Mouse (Mus musculus): ENCODE results near the gene Cul7. TPM values are rescaled to one million over a fixed set of nuclear protein-coding genes. Genes with fewer than 3 reads are reported as not detected.

Gene Cul7
- total RNA-seq, 2 experiments from 2014 or later = 2.9 to 5.6 TPM

GRCm38 (mm10) chr17:46701489-46701888 lies 51.4 kb downstream of the Cul7 start:
- H3K27ac ChIP-seq = no peak overlapping the region

DNA sequence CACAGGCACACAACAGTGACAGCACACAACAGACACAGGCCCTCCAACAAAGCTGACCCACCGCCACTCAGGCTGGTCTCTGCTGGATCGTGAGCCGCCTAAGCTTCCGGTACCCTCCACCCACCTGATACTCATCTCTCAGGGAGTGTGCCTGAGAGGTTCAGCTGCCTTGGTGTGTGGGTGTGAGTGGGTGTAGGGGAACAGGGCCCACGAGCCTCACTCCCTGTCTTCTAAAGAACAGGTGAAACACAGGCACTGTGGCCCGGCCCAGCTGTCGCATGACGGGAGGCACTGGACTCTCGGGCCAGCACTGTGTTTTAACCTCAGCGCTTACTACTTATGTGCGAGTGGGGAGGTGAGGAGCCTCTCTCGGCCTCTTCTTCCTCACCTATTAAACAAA lies 52.0 kb downstream of the Cul7 start:
- no peak overlapping the region for H3K27ac ChIP-seq
- no peak overlapping the region for H3K4me3 ChIP-seq
- intact Hi-C loops (cut with DNase I) = loop anchor here (10.0 kb wide), 1 partner anchor 147 kb away; the partner anchor contains the start of gene Srf
- DNase-seq = no peak
- no peak for TF ChIP-seq CTCF (IDR thresholded peaks at IDR 0.05)

More at GRCm38 (mm10) chr17:46701489-46701888, 51.4 kb downstream of the Cul7 start:
- TF ChIP-seq CTCF (IDR thresholded peaks at IDR 0.05) = no peak
- no peak overlapping the region for H3K4me3 ChIP-seq
- DNase-seq = no peak
- intact Hi-C loops (cut with DNase I) = loop anchor here (10.0 kb wide), 1 partner anchor 147 kb away; the partner anchor contains the start of gene Srf

DNA sequence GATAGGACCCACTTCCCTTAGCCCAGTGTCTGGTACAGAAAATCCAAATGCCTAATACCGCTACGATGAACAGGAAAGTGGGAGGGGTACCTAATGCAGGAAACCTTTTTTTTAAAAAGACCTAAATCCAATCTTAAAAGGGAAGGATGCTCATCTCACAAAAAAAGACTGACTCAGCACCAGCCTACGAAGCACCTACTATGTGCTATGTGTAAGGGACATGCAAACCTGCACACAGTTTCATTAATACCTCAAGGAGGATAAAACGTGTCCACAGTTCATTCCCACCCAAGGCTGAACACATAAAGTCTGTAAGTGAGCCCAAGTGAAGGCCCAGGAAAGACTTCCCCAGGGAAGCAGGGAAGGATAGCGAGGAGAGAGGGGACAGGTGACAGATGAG lies 52.4 kb downstream of the Cul7 start:
- no peak for TF ChIP-seq CTCF (IDR thresholded peaks at IDR 0.05)
- H3K4me3 ChIP-seq = no peak overlapping the region
- no peak for DNase-seq
- intact Hi-C loops (cut with DNase I) = loop anchor here (10.0 kb wide), 1 partner anchor 148 kb away; the partner anchor contains the start of gene Srf
- H3K27ac ChIP-seq = no peak overlapping the region

DNA sequence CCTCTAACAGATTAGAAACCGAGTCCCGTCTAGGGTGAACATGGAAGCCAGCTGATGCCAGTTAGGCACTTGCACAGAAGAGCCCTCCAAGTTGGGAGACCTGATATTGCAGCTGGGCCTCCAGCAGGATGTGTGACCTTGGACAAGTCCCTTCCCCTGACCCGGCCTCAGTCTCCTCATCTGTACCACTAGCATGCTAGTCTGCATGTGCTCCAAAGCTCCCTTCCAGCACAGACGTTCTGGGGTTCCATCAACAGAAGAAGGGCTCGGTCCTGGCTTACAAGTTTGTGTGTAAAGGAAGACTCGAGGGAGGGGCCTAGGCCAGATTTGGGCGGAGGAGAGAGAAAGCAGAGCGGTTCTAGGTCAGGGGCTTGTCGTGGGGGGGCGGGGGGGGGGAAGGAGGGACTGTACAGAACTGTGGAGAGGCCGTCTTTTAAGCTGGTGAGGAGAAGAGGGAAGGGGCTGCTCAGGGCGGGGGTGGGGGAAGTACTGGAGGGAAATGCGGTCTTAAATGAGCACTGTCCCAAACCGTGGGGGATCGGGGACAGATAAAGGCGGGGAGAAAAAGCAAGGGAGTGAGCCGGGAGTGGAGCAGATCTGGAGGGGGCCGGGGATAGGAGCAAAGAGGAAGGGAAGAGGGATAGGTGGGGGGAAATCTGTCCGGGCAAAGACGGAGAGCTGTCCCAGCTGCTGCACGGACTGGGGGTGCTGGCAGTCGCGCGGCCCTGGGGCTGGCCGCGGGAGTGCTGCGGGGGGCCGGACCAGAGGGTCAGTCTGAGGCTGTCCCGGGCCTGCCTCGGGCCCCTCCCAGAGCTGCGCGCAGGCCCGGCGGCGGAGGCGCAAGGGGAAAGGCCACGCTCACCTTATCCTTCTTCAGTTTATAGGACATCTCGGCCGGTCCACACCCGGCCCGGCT lies 54.1 kb downstream of the Cul7 start:
- DNase-seq = no peak
- intact Hi-C loops (cut with DNase I) = loop anchor here (10.0 kb wide), 1 partner anchor 149 kb away; the partner anchor contains the start of gene Srf
- no peak for TF ChIP-seq CTCF (IDR thresholded peaks at IDR 0.05)
- peak overlapping the region; percentile 74 for H3K4me3 ChIP-seq
- H3K27ac ChIP-seq = peak overlapping the region; percentile 92

- Histone ChIP-seq H3K4me3 (peak within 1 kb of the TSS; percentile 74), H3K27ac (peak within 1 kb of the TSS; percentile 92)
- intact Hi-C loops (cut with DNase I) = loop anchor here (1.0 to 10.0 kb wide), 2 partner anchors 24 to 150 kb away; partner anchors contain the start of gene Srf
- TF ChIP-seq CTCF (IDR thresholded peaks at IDR 0.05) = no peak
- peak; percentile 96 for DNase-seq
These were observed 55.0 kb downstream of the Cul7 start, which contains the start of gene Ppp2r5d for GRCm38 (mm10) chr17:46704887-46705835. Gene Ppp2r5d (minus strand): TSS chr17:46705111.

DNA sequence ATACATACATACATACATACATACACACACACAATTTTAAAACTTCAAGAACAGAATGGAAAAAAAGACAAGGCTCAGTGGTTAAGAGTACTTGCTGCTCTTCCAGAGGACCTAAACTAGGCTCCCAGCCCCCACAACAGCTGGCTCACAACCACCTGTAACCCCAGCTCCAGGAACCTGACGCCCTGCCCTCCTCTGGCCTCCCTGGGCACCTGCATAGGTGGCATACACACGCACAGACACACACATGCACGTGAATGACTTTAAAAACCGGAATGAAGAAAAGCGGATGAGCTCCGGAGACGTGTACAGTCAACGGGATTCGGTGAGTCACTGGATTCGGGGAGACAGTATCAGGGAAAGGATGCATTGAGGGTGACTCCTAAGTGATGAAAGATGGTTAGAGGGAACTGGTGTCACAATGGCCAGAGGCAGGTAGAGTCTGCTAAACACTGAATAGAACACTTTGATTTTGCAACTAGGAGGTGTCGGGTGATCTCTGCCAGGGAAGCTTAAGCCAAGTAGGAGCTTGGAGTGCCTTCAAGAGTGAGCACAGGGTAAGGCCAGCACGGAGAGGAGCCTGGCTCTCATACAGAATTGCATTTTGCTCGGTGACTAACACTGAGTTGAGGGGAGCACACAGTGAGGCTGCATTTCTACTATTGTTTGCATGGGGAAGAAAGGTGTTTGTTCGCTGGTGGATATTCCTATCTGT lies 56.4 kb downstream of the Cul7 start:
- intact Hi-C loops (cut with DNase I) = loop anchor here (10.0 kb wide), 1 partner anchor 152 kb away; the partner anchor contains the start of gene Srf

GRCm38 (mm10) chr17:46710959-46711597 lies 60.9 kb downstream of the Cul7 start, which contains the start of gene Pex6:
Gene Pex6 (plus strand): TSS chr17:46711463.
- no peak for TF ChIP-seq CTCF (IDR thresholded peaks at IDR 0.05)
- H3K4me3 ChIP-seq = peak within 1 kb of the TSS; percentile 91
- H3K27ac ChIP-seq = peak within 1 kb of the TSS; percentile 93
- peak; percentile 96 for DNase-seq
- intact Hi-C loops (cut with DNase I) = no loop called here

More for the DNA sequence above, 56.4 kb downstream of the Cul7 start:
- H3K27ac ChIP-seq = peak overlapping the region; percentile 38
- H3K4me3 ChIP-seq = no peak overlapping the region
- DNase-seq = peak; percentile 59
- no peak for TF ChIP-seq CTCF (IDR thresholded peaks at IDR 0.05)

GRCm38 (mm10) chr17:46711612-46712271 lies 61.6 kb downstream of the Cul7 start:
- intact Hi-C loops (cut with DNase I) = loop anchor here (2.0 kb wide), 1 partner anchor 67 kb away; no protein-coding TSS in a partner anchor
- Histone ChIP-seq H3K27ac (peak overlapping the region; percentile 93), H3K4me3 (peak overlapping the region; percentile 91)
- no peak for TF ChIP-seq CTCF (IDR thresholded peaks at IDR 0.05)
- peak; percentile 73 for DNase-seq

GRCm38 (mm10) chr17:46712442-46712841 lies 62.3 kb downstream of the Cul7 start:
- peak overlapping the region; percentile 91 for H3K4me3 ChIP-seq
- no peak for DNase-seq
- intact Hi-C loops (cut with DNase I) = loop anchor here (2.0 kb wide), 1 partner anchor 68 kb away; no protein-coding TSS in a partner anchor
- no peak for TF ChIP-seq CTCF (IDR thresholded peaks at IDR 0.05)
- peak overlapping the region; percentile 93 for H3K27ac ChIP-seq

DNA sequence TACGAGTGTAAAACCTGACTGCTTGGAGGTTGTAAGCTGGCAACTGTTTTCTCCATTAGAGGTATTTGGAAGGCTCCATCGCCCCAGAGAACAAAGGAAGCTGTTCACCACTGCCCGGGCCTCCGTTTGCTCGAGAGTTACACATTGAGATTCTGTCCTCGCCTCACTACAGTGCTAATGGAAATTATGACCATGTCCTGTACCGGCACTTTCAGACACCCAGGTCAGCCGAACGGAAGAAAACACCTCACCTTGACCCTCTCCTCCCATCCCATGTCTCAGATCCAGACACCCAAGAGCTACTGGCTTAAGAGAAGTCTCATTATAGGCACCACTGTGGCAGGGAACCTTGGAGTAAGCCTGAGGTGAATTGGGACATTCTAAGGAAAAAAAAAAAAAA lies 63.7 kb downstream of the Cul7 start:
- intact Hi-C loops (cut with DNase I) = loop anchor here (2.0 kb wide), 1 partner anchor 69 kb away; no protein-coding TSS in a partner anchor
- Histone ChIP-seq H3K27ac (no peak overlapping the region), H3K4me3 (no peak overlapping the region)
- no peak for DNase-seq
- no peak for TF ChIP-seq CTCF (IDR thresholded peaks at IDR 0.05)

Other genes with a start within 250 kb of the Cul7 start
- under 1 TPM; 0.33 to 0.66 TPM for gene Crip3, start 221.4 kb upstream of the Cul7 start, total RNA-seq (2021)
- not detected for gene Slc22a7, start 211.9 kb upstream of the Cul7 start, total RNA-seq (2021)
- under 1 TPM; 0.08 to 0.22 TPM for gene Ttbk1, start 162.7 kb upstream of the Cul7 start, total RNA-seq (2021)
- gene Dnph1, start 153.6 kb upstream of the Cul7 start, total RNA-seq (2021) = 1 to 10 TPM; 5.2 to 5.7 TPM
- gene Cul9, start 103.9 kb upstream of the Cul7 start, total RNA-seq (2021) = 10 to 100 TPM; 13.8 to 15.5 TPM
- 10 to 100 TPM; 82.4 to 89.3 TPM for gene Srf, start 94.2 kb upstream of the Cul7 start, total RNA-seq (2021)
- gene Ptk7, start 20.8 kb upstream of the Cul7 start, total RNA-seq (2021) = under 1 TPM; 0.28 to 0.78 TPM
- 10 to 100 TPM; 10.9 to 13.1 TPM for gene Klc4, start 4.3 kb upstream of the Cul7 start, total RNA-seq (2021)
- 100 to 1,000 TPM in 1 of 2 experiments, 10 to 100 TPM in 1; 82.7 to 120 TPM for gene Mrpl2, start 4.1 kb upstream of the Cul7 start, total RNA-seq (2021)
- 10 to 100 TPM in 1 of 2 experiments, 1 to 10 TPM in 1; 7.9 to 12.6 TPM for gene Rrp36, start 24.0 kb downstream of the Cul7 start, total RNA-seq (2021)
- 10 to 100 TPM; 34.6 to 49.1 TPM for gene Mea1, start 28.5 kb downstream of the Cul7 start, total RNA-seq (2021)
- 100 to 1,000 TPM in 1 of 2 experiments, 10 to 100 TPM in 1; 83.0 to 108 TPM for gene Klhdc3, start 30.6 kb downstream of the Cul7 start, total RNA-seq (2021)
- gene Ppp2r5d, start 54.8 kb downstream of the Cul7 start, total RNA-seq (2021) = 10 to 100 TPM; 30.0 to 33.1 TPM
- gene Pex6, start 61.1 kb downstream of the Cul7 start, total RNA-seq (2021) = 10 to 100 TPM; 13.4 to 21.8 TPM
- gene Gnmt, start 78.8 kb downstream of the Cul7 start, total RNA-seq (2021) = 1 to 10 TPM; 1.7 to 4.8 TPM
- 1 to 10 TPM; 8.3 to 9.3 TPM for gene Cnpy3, start 101.9 kb downstream of the Cul7 start, total RNA-seq (2021)
- not detected for gene Ptcra, start 113.4 kb downstream of the Cul7 start, total RNA-seq (2021)
- 10 to 100 TPM; 31.3 to 33.2 TPM for gene 2310039H08Rik, start 122.3 kb downstream of the Cul7 start, total RNA-seq (2021)
- gene Rpl7l1, start 132.3 kb downstream of the Cul7 start, total RNA-seq (2021) = 10 to 100 TPM; 34.9 to 55.9 TPM
- gene Bicral, start 208.1 kb downstream of the Cul7 start, total RNA-seq (2021) = 10 to 100 TPM; 11.9 to 13.4 TPM
- 1 to 10 TPM; 6.0 to 8.2 TPM for gene Tbcc, start 240.3 kb downstream of the Cul7 start, total RNA-seq (2021)

Measured in gastrocnemius, adult 2 months (tissue).